Mouse (Mus musculus) neural tube, embryonic 14.5 days (tissue): ENCODE data around the gene BC067074. TPM values are rescaled to one million over a fixed set of nuclear protein-coding genes. Genes with fewer than 3 reads are reported as not detected.

Source experiments
- ATAC-seq: fragments of 200-750 bp; cut with Nextera tagmentation; 2 replicates; pipeline ENCODE4 v1.8.0; 2017; ENCODE audit warnings: low read depth, mild to moderate bottlenecking, moderate TSS enrichment, moderate library complexity
- H3K27ac ChIP-seq: fragments of 300-500 bp; sonication (generic); 2 replicates; pipeline ENCODE4 v1.5.1; 2014; ENCODE audit warnings: low read depth, mild to moderate bottlenecking, control low read depth, low read length, moderate library complexity, mixed read lengths
- H3K27me3 ChIP-seq: fragments of 300-500 bp; sonication (generic); 2 replicates; pipeline ENCODE4 v1.6.1; 2014; ENCODE audit warnings: low read length; ENCODE audit not compliant: control insufficient read depth, insufficient read depth
- H3K36me3 ChIP-seq: fragments of 300-500 bp; sonication (generic); 2 replicates; pipeline ENCODE4 v1.6.1; 2014; ENCODE audit warnings: low read length, mixed read lengths; ENCODE audit not compliant: control insufficient read depth, insufficient read depth
- H3K4me1 ChIP-seq: fragments of 300-500 bp; sonication (generic); 2 replicates; pipeline ENCODE4 v1.6.1; 2014; ENCODE audit warnings: low read length; ENCODE audit not compliant: control insufficient read depth, insufficient read depth
- H3K4me2 ChIP-seq: fragments of 300-500 bp; sonication (generic); 2 replicates; pipeline ENCODE4 v1.6.1; 2014; ENCODE audit warnings: mild to moderate bottlenecking, low read depth, low read length, control low read depth
- H3K4me3 ChIP-seq: fragments of 300-500 bp; sonication (generic); 2 replicates; pipeline ENCODE4 v1.5.1; 2014; ENCODE audit warnings: low read depth, low read length, control low read depth, mixed read lengths
- H3K9ac ChIP-seq: fragments of 300-500 bp; sonication (generic); replicated peaks from 2 replicates; pipeline ENCODE4 v1.6.1; 2014; ENCODE audit warnings: low read depth, mild to moderate bottlenecking, control low read depth, low read length, mixed read lengths
- H3K9me3 ChIP-seq: fragments of 300-500 bp; sonication (generic); 2 replicates; pipeline ENCODE4 v1.6.1; 2016; ENCODE audit warnings: low read length; ENCODE audit not compliant: control insufficient read depth
- WGBS: fragments of 180-500 bp; shearing (Covaris S2); extraction: QIAGEN DNeasy Blood & Tissue Kit; methylation state at CpG from one replicate; pipeline ENCODE4 v1.1.7; 2014; 5-methylcytosine and 5-hydroxymethylcytosine counted together
- polyA plus RNA-seq: library from polyadenylated mRNA; unstranded; fragments of >200 nt; fragmentation: Nextera tagmentation; extraction: Ambion mirVana; gene quantifications from 2 replicates; pipeline ENCODE4 v1.2.1, GENCODE M21; 2014

BC067074 gene
- polyA plus RNA-seq, 1 experiment from 2014 or later = 0.51 TPM

DNA sequence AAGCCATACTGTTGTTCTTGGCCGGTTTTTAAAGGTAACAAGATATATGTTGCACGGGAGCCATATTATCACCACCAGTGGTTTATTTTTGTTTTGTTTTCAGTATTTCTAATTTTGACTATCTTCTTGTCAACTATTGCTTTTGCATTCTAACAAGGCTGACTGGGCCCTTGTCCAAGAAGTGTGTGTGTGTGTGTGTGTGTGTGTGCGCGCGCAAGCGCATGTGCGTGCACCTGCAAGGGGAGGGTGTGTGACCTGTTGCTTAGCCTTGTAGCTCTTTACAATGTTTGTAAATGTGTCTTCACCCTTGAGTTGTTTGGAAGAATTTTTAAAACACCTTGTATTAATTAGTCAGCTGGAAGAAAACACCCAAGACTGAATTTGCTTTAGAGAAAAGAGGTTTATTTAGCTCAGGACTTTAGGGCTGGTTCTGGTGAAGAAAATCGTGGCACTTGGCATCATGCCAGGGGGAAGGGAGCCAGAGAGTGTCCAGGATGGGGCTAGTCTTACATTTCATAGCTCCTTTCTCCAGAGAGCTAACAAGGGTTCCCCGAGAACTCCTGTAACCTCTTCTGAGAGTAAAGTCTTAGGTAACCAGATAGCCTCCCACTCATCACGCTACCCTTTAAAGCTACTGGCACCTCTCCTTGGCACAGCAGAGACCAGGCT, 3.0 kb downstream of the BC067074 start:
- Histone ChIP-seq H3K4me1 (peaks cover 4% of the 10 kb centered on the region; the same call in 1 of the 2 replicates), H3K36me3 (no peaks in the 10 kb centered on the region), H3K9me3 (no peaks in the 10 kb centered on the region), H3K9ac (no peak overlapping the region), H3K27me3 (peaks cover 9% of the 10 kb centered on the region; the same call in 1 of the 2 replicates), H3K4me2 (no peak overlapping the region), H3K4me3 (no peak overlapping the region), H3K27ac (no peak overlapping the region)
- ATAC-seq = no peak
- 87% methylated on average over 10 of the region's 10 CpGs for WGBS

DNA sequence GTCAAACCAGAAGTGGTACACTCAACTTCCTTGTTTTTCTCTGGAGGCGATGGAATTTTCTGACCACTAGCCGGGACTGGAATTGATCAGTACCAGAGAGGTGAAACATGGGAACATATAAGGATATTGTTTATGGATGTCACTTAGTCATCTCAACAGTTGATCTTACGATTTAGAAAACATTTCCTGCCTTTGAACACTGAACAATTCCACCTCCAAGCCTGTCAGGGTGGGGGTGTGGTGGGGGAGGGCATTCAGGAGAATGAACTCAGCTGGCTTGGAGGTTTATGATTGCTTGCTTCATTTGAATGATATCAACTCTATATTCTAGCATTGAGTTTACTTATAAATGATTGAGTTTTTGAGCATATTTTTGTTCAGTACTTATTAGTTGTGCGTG, 13.6 kb downstream of the BC067074 start:
- no peak overlapping the region for H3K4me3 ChIP-seq
- no peaks in the 10 kb centered on the region for H3K36me3 ChIP-seq
- ATAC-seq = no peak
- no peaks in the 10 kb centered on the region for H3K9me3 ChIP-seq
- H3K9ac ChIP-seq = no peak overlapping the region
- H3K4me2 ChIP-seq = no peak overlapping the region
- H3K27ac ChIP-seq = no peak overlapping the region
- no peaks in the 10 kb centered on the region for H3K4me1 ChIP-seq
- H3K27me3 ChIP-seq = no peaks in the 10 kb centered on the region
- WGBS = 93% methylated on average over 4 of the region's 4 CpGs

DNA sequence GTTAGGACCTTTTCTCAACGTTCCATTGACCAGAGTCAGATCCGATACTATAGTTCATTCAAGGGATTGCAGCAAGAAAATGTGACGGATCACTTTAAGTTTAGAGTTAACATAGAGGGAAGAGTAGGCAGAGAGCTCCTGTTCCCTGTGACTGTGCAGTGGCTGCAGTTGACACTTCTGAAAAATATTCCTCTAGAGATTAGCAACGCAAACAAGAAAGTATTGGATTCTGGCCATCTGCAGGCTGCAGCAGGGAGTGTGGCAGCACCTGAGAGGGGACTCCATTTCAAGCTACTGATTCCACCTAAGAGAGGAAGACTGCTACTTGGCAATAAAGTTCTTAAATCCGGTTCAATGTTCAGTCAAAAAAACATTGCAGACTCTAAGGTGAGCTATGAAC, 26.6 kb downstream of the BC067074 start:
- no peak overlapping the region for H3K4me2 ChIP-seq
- no peaks in the 10 kb centered on the region for H3K9me3 ChIP-seq
- 88% methylated on average over 5 of the region's 5 CpGs for WGBS
- H3K27ac ChIP-seq = no peak overlapping the region
- ATAC-seq = no peak
- no peak overlapping the region for H3K9ac ChIP-seq
- H3K4me1 ChIP-seq = no peaks in the 10 kb centered on the region
- no peaks in the 10 kb centered on the region for H3K36me3 ChIP-seq
- H3K4me3 ChIP-seq = no peak overlapping the region
- H3K27me3 ChIP-seq = no peaks in the 10 kb centered on the region

DNA sequence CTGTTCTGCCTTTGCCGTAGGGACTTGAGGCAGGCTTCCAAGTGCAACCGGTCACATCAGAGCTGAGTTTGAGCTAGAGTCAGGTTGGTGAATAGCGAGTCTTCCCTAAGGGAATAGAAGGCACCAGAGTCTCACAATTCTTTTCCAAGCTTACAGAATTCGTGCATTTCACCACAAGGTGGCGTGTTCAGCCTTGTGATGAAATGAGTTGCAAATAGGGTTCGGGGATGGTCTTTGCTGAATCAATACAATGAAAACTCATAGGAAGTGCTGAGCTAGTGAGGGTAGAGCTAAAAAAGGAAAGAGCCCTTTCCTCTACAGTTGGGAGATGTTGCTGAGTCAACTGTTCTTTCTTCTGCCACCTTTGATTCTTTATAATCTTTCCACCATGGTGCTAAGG, 29.0 kb downstream of the BC067074 start:
- Histone ChIP-seq H3K9me3 (no peaks in the 10 kb centered on the region), H3K27me3 (no peaks in the 10 kb centered on the region), H3K27ac (no peak overlapping the region), H3K36me3 (no peaks in the 10 kb centered on the region), H3K4me2 (no peak overlapping the region), H3K4me3 (no peak overlapping the region), H3K9ac (no peak overlapping the region), H3K4me1 (no peaks in the 10 kb centered on the region)
- peak; percentile 44; the same call in 1 of the 2 replicates for ATAC-seq
- 13% methylated on average over 6 of the region's 6 CpGs for WGBS

DNA sequence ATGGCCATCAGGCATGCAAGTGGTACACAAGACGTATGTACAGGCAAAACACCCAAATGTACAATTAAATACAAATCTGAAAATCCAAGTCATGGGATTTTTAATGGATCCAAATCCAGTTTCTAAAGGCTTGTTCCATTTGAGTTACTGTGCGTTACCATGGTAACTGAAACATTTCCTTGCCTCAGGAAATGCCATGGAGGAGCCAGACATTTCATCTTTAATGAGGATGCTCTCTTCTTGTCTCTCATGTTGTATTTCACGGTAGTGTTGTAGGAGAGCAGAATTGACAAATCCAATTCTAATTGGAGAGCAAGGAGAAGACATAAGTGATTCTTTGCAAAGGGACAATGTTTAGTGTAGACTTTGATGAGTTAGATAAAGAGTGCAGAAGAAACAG, 31.3 kb downstream of the BC067074 start:
- 76% methylated on average over 3 of the region's 3 CpGs for WGBS
- no peak for ATAC-seq

DNA sequence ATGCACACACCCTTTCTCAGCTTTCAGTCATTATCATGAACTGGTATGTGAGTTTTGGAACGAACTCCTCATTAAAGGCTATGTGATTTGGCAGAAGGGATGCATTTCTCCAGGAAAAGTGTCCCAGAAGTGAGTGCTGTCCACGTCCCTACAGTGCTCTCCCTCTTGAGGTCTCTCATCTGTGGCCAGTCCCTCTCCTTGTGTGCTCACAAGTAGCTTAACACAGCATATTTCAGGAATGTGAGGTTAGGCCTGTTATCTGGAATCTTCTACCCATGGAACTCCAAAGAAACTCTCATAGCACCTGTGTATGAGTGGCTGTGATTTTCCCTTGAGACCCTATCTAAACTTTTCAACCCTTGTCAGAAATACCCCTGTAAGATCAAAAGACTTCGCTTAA, 32.7 kb downstream of the BC067074 start:
- Histone ChIP-seq H3K4me3 (no peak overlapping the region), H3K27ac (no peak overlapping the region), H3K4me2 (no peak overlapping the region), H3K9ac (no peak overlapping the region), H3K27me3 (no peaks in the 10 kb centered on the region), H3K36me3 (no peaks in the 10 kb centered on the region), H3K9me3 (no peaks in the 10 kb centered on the region), H3K4me1 (no peaks in the 10 kb centered on the region)
- 77% methylated on average over 3 of the region's 3 CpGs for WGBS
- no peak for ATAC-seq

More for the DNA sequence above, 31.3 kb downstream of the BC067074 start:
- no peak overlapping the region for H3K9ac ChIP-seq
- no peaks in the 10 kb centered on the region for H3K36me3 ChIP-seq
- no peak overlapping the region for H3K27ac ChIP-seq
- H3K4me2 ChIP-seq = no peak overlapping the region
- H3K27me3 ChIP-seq = no peaks in the 10 kb centered on the region
- H3K4me1 ChIP-seq = no peaks in the 10 kb centered on the region
- H3K4me3 ChIP-seq = no peak overlapping the region
- no peaks in the 10 kb centered on the region for H3K9me3 ChIP-seq

DNA sequence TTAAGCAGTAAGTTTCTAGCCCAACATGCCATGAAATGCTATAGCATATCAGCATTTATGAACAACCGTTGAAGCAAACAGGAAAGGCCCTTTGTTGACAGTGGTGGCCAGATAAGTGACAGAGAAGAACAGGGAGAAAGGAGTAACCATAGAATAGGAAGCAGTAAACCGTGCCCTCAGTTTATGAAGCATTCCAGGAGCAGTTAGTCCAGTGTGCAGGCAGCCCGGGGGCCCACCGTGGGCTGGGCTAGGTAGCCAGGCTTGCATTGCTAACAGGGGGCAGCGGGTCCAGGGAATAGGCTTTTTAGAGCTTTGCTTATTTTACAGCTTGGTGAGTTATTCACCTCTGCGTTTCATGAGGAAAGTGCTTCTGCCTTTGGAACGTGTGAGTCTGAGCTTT, 39.3 kb downstream of the BC067074 start:
- H3K27ac ChIP-seq = no peak overlapping the region
- no peaks in the 10 kb centered on the region for H3K9me3 ChIP-seq
- no peak overlapping the region for H3K9ac ChIP-seq
- no peaks in the 10 kb centered on the region for H3K4me1 ChIP-seq
- H3K27me3 ChIP-seq = no peaks in the 10 kb centered on the region
- H3K4me3 ChIP-seq = no peak overlapping the region
- H3K36me3 ChIP-seq = no peaks in the 10 kb centered on the region
- ATAC-seq = no peak
- 38% methylated on average over 7 of the region's 7 CpGs for WGBS
- no peak overlapping the region for H3K4me2 ChIP-seq

DNA sequence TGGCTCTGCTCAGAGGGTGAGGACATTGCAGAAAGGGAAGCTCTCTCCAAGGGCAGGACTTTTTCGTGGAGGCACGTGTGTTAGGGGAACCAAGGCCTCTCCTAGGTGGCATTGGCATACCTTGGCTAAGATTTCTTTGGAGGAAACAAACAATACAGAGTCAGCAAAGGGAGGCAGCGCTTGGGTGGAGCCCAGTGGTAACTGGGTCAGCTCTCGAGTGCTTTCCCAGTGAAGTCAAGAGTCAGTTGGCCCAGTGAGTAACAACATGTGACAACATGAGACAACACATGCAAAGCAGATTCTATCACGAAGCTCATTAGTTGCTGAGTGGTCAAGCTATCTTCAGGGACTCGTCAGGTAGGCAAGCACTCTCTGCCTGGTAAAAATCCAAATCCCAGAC, 40.4 kb downstream of the BC067074 start:
- WGBS = 91% methylated on average over 6 of the region's 6 CpGs

DNA sequence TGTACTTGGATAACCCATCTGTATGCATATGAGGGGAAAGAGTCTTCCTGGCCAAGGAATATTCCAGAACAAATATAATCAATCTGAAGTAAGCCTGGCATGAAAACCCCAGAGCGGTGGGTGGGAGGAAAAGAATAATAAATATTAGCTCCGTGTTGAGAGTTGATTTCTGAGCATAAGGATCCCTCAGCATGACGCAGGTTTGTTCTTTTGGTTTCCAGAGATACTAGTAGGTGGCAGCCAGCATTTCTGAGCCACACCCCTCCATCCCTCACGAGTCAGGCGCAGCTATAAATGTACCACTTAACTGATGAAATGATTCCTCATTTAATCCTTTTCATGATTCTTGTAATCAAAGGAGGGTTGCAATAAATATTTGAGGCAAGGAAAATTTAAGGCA, 41.0 kb downstream of the BC067074 start:
- whole genome bisulfite sequencing = 79% methylated on average over 5 of the region's 5 CpGs
- no peak overlapping the region for H3K27ac ChIP-seq
- no peaks in the 10 kb centered on the region for H3K27me3 ChIP-seq
- no peak overlapping the region for H3K4me3 ChIP-seq
- H3K9me3 ChIP-seq = no peaks in the 10 kb centered on the region
- no peaks in the 10 kb centered on the region for H3K36me3 ChIP-seq
- no peaks in the 10 kb centered on the region for H3K4me1 ChIP-seq
- no peak for ATAC-seq
- no peak overlapping the region for H3K4me2 ChIP-seq
- no peak overlapping the region for H3K9ac ChIP-seq

More for the DNA sequence above, 40.4 kb downstream of the BC067074 start:
- Histone ChIP-seq H3K9ac (no peak overlapping the region), H3K27ac (no peak overlapping the region), H3K27me3 (no peaks in the 10 kb centered on the region), H3K36me3 (no peaks in the 10 kb centered on the region), H3K4me1 (no peaks in the 10 kb centered on the region), H3K4me3 (no peak overlapping the region), H3K9me3 (no peaks in the 10 kb centered on the region), H3K4me2 (no peak overlapping the region)
- ATAC-seq = no peak
